Mouse (Mus musculus) kidney, postnatal 0 days (tissue): ENCODE measurements around the gene Pcsk6. TPM values are rescaled to one million over a fixed set of nuclear protein-coding genes. Genes with fewer than 3 reads are reported as not detected.

Source experiments
- ATAC-seq: fragments of 200-750 bp; cut with Nextera tagmentation; replicated peaks from 2 replicates; pipeline ENCODE4 v1.8.0; 2017; ENCODE audit warnings: low read depth, moderate number of reproducible peaks, moderate TSS enrichment, moderate library complexity; ENCODE audit not compliant: low FRiP score
- DNase-seq: peaks from one replicate; pipeline ENCODE4 v3.0.0-alpha.2; 2016; ENCODE audit warnings: low spot score
- H3K27ac ChIP-seq: fragments of 300-500 bp; sonication (generic); 2 replicates; pipeline ENCODE4 v1.5.1; 2014; ENCODE audit warnings: mild to moderate bottlenecking
- H3K27me3 ChIP-seq: fragments of 300-500 bp; sonication (generic); 2 replicates; pipeline ENCODE4 v1.6.1; 2014; ENCODE audit warnings: low read length, mixed read lengths; ENCODE audit not compliant: insufficient read depth
- H3K36me3 ChIP-seq: fragments of 300-500 bp; sonication (generic); 2 replicates; pipeline ENCODE4 v1.6.1; 2014; ENCODE audit warnings: low read length, mixed read lengths; ENCODE audit not compliant: insufficient read depth
- H3K4me1 ChIP-seq: fragments of 300-500 bp; sonication (generic); replicated peaks from 2 replicates; pipeline ENCODE4 v1.6.1; 2014; ENCODE audit warnings: antibody characterized with exemption, low read length, mixed read lengths; ENCODE audit not compliant: insufficient read depth
- H3K4me2 ChIP-seq: fragments of 300-500 bp; sonication (generic); 2 replicates; pipeline ENCODE4 v1.6.1; 2014; ENCODE audit warnings: mild to moderate bottlenecking, low read length, moderate library complexity, mixed read lengths
- H3K4me3 ChIP-seq: fragments of 300-500 bp; sonication (generic); replicated peaks from 2 replicates; pipeline ENCODE4 v1.5.1; 2014; ENCODE audit warnings: low read depth, low read length
- H3K9ac ChIP-seq: fragments of 300-500 bp; sonication (generic); 2 replicates; pipeline ENCODE4 v1.6.1; 2014; ENCODE audit warnings: low read depth, low read length
- H3K9me3 ChIP-seq: fragments of 300-500 bp; sonication (generic); replicated peaks from 2 replicates; pipeline ENCODE4 v1.6.1; 2016; ENCODE audit warnings: low read length, inconsistent platforms, mixed read lengths
- CTCF ChIP-seq: IDR thresholded peaks from 2 replicates; pipeline ENCODE4 v1.5.1; 2016; ENCODE audit warnings: antibody characterized with exemption, low read depth, mild to moderate bottlenecking, moderate library complexity
- WGBS: fragments of 180-500 bp; shearing (Covaris S2); extraction: QIAGEN DNeasy Blood & Tissue Kit; methylation state at CpG from one replicate; pipeline ENCODE4 v1.1.7; 2014; 5-methylcytosine and 5-hydroxymethylcytosine counted together
- polyA plus RNA-seq: library from polyadenylated mRNA; unstranded; fragments of >200 nt; fragmentation: Nextera tagmentation; extraction: Ambion mirVana; gene quantifications from 2 replicates; pipeline ENCODE4 v1.2.1, GENCODE M21; 2015

Gene Pcsk6
- polyA plus RNA-seq, 1 experiment from 2014 or later = 4.2 TPM

DNA sequence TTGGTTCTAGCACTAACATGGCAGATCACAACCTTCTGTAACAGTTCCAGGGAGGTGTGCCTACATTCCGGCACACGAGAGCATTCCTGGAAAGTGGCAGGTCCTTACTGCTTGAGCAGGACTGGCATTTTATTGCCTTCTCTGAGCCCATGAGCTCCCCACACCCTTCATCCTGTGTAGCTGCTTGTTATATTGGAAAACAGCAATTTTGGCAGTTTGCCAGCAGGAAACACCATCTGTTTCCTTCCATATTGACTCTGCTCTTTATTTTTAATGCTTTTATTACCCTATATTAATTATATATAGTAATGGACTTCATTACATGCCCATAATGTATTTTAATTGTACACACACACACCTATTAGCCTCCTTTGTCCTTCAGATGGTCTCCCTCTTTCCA is 214.9 kb downstream of the Pcsk6 start:
- H3K4me3 ChIP-seq = no peak overlapping the region
- H3K27me3 ChIP-seq = no peaks in the 10 kb centered on the region
- H3K9ac ChIP-seq = no peak overlapping the region
- H3K9me3 ChIP-seq = no peaks in the 10 kb centered on the region
- peaks cover 35% of the 10 kb centered on the region for H3K36me3 ChIP-seq
- no peak overlapping the region for H3K4me2 ChIP-seq
- H3K27ac ChIP-seq = no peak overlapping the region
- DNase-seq (peak; percentile 12), ATAC-seq (no peak)
- 54% methylated on average over 2 of the region's 2 CpGs for WGBS
- TF ChIP-seq CTCF = no peak
- H3K4me1 ChIP-seq = 0 out of 2 replicates have a peak, but pooled peaks cover 7% of the 10 kb centered on the region

DNA sequence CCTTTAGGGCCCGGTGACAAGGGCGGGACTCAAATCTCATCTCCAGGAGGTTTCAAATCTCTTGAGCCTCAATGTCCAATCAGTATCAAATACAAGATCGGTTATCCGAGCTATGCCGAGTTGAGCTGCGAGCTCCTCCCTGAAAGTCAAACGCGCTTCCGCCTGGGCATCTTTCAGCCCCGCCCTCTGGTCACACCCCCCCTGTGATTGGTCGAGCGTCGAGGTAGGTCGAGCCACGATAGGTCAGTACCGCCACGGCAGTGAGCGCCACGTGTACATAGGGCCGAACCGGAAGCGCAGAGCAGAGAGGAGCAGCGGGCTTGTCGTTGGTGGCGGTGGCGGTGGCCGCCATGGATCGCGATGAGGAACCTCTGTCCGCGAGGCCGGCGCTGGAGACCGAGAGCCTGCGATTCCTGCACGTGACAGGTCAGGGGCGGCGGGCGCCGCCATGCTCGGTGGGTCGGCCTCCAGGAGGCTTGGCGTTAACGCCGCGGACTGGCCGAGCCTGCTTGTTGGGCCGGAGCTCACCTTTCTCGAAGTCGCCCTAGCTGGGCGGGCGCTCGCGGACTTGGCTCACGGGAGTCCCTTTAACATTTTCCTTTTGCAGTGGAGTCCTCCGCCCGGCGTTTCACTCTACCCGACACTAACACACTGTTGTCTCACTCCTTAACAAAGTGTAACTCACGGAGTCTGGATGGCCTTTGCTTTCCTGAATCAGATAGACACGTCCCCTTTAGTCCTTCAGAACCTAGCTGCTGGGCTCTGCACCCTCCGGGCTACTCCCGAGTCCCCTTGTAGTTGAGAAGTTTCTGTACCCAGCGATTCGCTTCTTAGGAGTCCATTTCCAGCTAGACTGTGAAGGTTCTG is 218.1 kb downstream of the Pcsk6 start, which contains the start of gene Selenos:
Gene Selenos (plus strand): TSS at position 286 of the 867 bp plus-strand sequence.
- peak; percentile 98 for DNase-seq
- H3K4me1 ChIP-seq = 0 out of 2 replicates have a peak, but pooled peaks cover 7% of the 10 kb centered on the region
- peaks cover 28% of the 10 kb centered on the region for H3K36me3 ChIP-seq
- H3K4me3 ChIP-seq = peak within 1 kb of the TSS; percentile 78
- peak; percentile 100 for ATAC-seq
- no peak for TF ChIP-seq CTCF
- no peaks in the 10 kb centered on the region for H3K9me3 ChIP-seq
- peak within 1 kb of the TSS; percentile 91 for H3K27ac ChIP-seq
- H3K27me3 ChIP-seq = no peaks in the 10 kb centered on the region
- under 1% methylated on average over 62 of the region's 65 CpGs for WGBS
- H3K9ac ChIP-seq = peak within 1 kb of the TSS; percentile 86
- peak within 1 kb of the TSS; percentile 89 for H3K4me2 ChIP-seq

GRCm38 (mm10) chr7:66080231-66080613 is 218.7 kb downstream of the Pcsk6 start:
- 36% methylated on average over 5 of the region's 5 CpGs for WGBS
- H3K4me2 ChIP-seq = peak overlapping the region; percentile 89
- H3K27me3 ChIP-seq = no peaks in the 10 kb centered on the region
- H3K36me3 ChIP-seq = peaks cover 27% of the 10 kb centered on the region
- H3K27ac ChIP-seq = peak overlapping the region; percentile 91; the same call in 1 of the 2 replicates
- peak overlapping the region; percentile 86 for H3K9ac ChIP-seq
- TF ChIP-seq CTCF = peak; percentile 38
- H3K9me3 ChIP-seq = no peaks in the 10 kb centered on the region
- ATAC-seq (no peak), DNase-seq (peak; percentile 45)
- H3K4me1 ChIP-seq = 0 out of 2 replicates have a peak, but pooled peaks cover 7% of the 10 kb centered on the region
- H3K4me3 ChIP-seq = peak overlapping the region; percentile 78

- Histone ChIP-seq H3K9ac (no peak overlapping the region), H3K4me1 (0 out of 2 replicates have a peak, but pooled peaks cover 7% of the 10 kb centered on the region), H3K9me3 (no peaks in the 10 kb centered on the region), H3K4me3 (no peak overlapping the region), H3K27ac (no peak overlapping the region), H3K27me3 (no peaks in the 10 kb centered on the region), H3K4me2 (no peak overlapping the region), H3K36me3 (peaks cover 52% of the 10 kb centered on the region)
- ATAC-seq = no peak
- WGBS = 69% methylated on average over 6 of the region's 6 CpGs
- no peak for TF ChIP-seq CTCF
- DNase-seq = no peak
Observed at GRCm38 (mm10) chr7:66083757-66084156, 222.2 kb downstream of the Pcsk6 start.

GRCm38 (mm10) chr7:66084546-66084945 is 223.0 kb downstream of the Pcsk6 start:
- no peak overlapping the region for H3K4me3 ChIP-seq
- H3K9me3 ChIP-seq = no peaks in the 10 kb centered on the region
- H3K4me2 ChIP-seq = no peak overlapping the region
- H3K27ac ChIP-seq = no peak overlapping the region
- ATAC-seq = no peak
- WGBS = 63% methylated on average over 7 of the region's 7 CpGs
- H3K9ac ChIP-seq = no peak overlapping the region
- no peak for DNase-seq
- 0 out of 2 replicates have a peak, but pooled peaks cover 7% of the 10 kb centered on the region for H3K4me1 ChIP-seq
- no peak for TF ChIP-seq CTCF
- H3K27me3 ChIP-seq = no peaks in the 10 kb centered on the region
- H3K36me3 ChIP-seq = peaks cover 58% of the 10 kb centered on the region

- H3K4me3 ChIP-seq = no peak overlapping the region
- H3K27me3 ChIP-seq = no peaks in the 10 kb centered on the region
- ATAC-seq (no peak), DNase-seq (no peak)
- H3K9ac ChIP-seq = no peak overlapping the region
- no peaks in the 10 kb centered on the region for H3K4me1 ChIP-seq
- TF ChIP-seq CTCF = no peak
- no peaks in the 10 kb centered on the region for H3K9me3 ChIP-seq
- 83% methylated on average over 4 of the region's 4 CpGs for WGBS
- no peak overlapping the region for H3K27ac ChIP-seq
- H3K36me3 ChIP-seq = peaks cover 76% of the 10 kb centered on the region
- no peak overlapping the region for H3K4me2 ChIP-seq
Observed at GRCm38 (mm10) chr7:66087652-66088051, 226.1 kb downstream of the Pcsk6 start.
